Mouse (Mus musculus): ENCODE measurements at regions not wholly inside any gene's neighbourhood (a gene's known extent, or its start where the extent isn't known, plus 50 kb on each side); places are given as distances from the start of the nearest gene placed in this dataset.

DNA sequence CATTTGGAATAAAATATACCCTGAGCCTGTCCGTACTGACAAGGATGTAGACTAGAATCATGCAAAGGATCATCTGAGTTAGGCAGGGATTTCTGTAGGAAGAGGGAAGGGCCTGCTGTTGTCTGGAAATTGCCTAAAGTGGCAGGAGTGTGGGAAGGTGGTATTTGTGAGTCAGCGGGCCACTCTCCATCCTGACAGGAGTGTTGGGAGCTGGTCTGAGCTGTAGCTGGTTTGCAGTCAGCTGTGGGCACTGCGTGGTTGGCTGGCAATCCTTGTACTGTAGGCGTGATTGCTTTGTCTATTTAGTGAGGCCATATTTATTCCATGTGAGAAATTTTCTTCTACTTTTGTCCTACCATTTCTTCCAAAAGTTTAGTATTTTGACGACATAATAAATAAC lies 524.2 kb upstream of the BB014433 start:
- no peak for TF ChIP-seq CTCF (IDR thresholded peaks at IDR 0.05; ENCODE audit: insufficient read depth, low read length)
- no peak for TF ChIP-seq POLR2A (IDR thresholded peaks at IDR 0.05; ENCODE audit: borderline replicate concordance, extremely low read depth, low read depth, low read length)
